Mouse (Mus musculus): ENCODE measurements around the gene Syngap1. TPM values are rescaled to one million over a fixed set of nuclear protein-coding genes. Genes with fewer than 3 reads are reported as not detected.

The Syngap1 gene
- total RNA-seq, 2 experiments from 2014 or later = 20.8 to 23.8 TPM

Small RNA genes within 50 kb of the gene (microRNA-seq; reads per million reads assigned to microRNA genes)
- gene Gm27775 (not detected), gene Mir3083 (not detected), gene Mir6968 (0.63 reads per million)

Other genes starting within 250 kb of the Syngap1 start
- gene Crebrf, start 225.6 kb upstream of the Syngap1 start, total RNA-seq (2021) = 10 to 100 TPM; 13.3 to 13.5 TPM
- gene Bnip1, start 160.2 kb upstream of the Syngap1 start, total RNA-seq (2021) = 10 to 100 TPM; 31.3 to 33.1 TPM
- gene Nkx2-5, start 96.2 kb upstream of the Syngap1 start, total RNA-seq (2021) = not detected
- gene Kifc5b, start 24.2 kb upstream of the Syngap1 start, total RNA-seq (2021) = 1 to 10 TPM; 6.1 to 8.5 TPM
- gene Phf1, start 8.2 kb upstream of the Syngap1 start, total RNA-seq (2021) = 10 to 100 TPM in 1 of 2 experiments, 1 to 10 TPM in 1; 9.6 to 10.9 TPM
- 10 to 100 TPM; 90.4 to 92.8 TPM for gene Cuta, start 1.7 kb upstream of the Syngap1 start, total RNA-seq (2021)
- gene Zbtb9, start 31.9 kb downstream of the Syngap1 start, total RNA-seq (2021) = 1 to 10 TPM; 4.1 to 4.8 TPM
- 10 to 100 TPM; 30.2 to 35.2 TPM for gene Bak1, start 87.8 kb downstream of the Syngap1 start, total RNA-seq (2021)
- gene Itpr3, start 116.1 kb downstream of the Syngap1 start, total RNA-seq (2021) = 1 to 10 TPM; 8.7 to 9.1 TPM
- gene Uqcc2, start 192.7 kb downstream of the Syngap1 start, total RNA-seq (2021) = 100 to 1,000 TPM; 230 to 262 TPM
- gene Ip6k3, start 226.5 kb downstream of the Syngap1 start, total RNA-seq (2021) = 10 to 100 TPM; 40.2 to 50.7 TPM